Mouse (Mus musculus) midbrain, postnatal 0 days (tissue): ENCODE results near the gene Hcn2. TPM values are rescaled to one million over a fixed set of nuclear protein-coding genes. Genes with fewer than 3 reads are reported as not detected.

ENCODE experiments used
- ATAC-seq: fragments of 200-750 bp; cut with Nextera tagmentation; 2 replicates; pipeline ENCODE4 v1.8.0; 2017; ENCODE audit warnings: moderate number of reproducible peaks, mild to moderate bottlenecking, moderate TSS enrichment, moderate library complexity; ENCODE audit not compliant: low FRiP score
- DNase-seq: peaks from one replicate; pipeline ENCODE4 v3.0.0-alpha.2; 2015; ENCODE audit warnings: low spot score
- H3K27ac ChIP-seq: fragments of 300-500 bp; sonication (generic); 2 replicates; pipeline ENCODE4 v1.5.1; 2014; ENCODE audit warnings: low read depth, mild to moderate bottlenecking, low read length, mixed read lengths
- H3K27me3 ChIP-seq: fragments of 300-500 bp; sonication (generic); 2 replicates; pipeline ENCODE4 v1.6.1; 2014; ENCODE audit warnings: low read length, control low read depth, mixed read lengths; ENCODE audit not compliant: insufficient read depth
- H3K36me3 ChIP-seq: fragments of 300-500 bp; sonication (generic); 2 replicates; pipeline ENCODE4 v1.6.1; 2014; ENCODE audit warnings: low read length, control low read depth, mixed read lengths; ENCODE audit not compliant: insufficient read depth
- H3K4me1 ChIP-seq: fragments of 300-500 bp; sonication (generic); 2 replicates; pipeline ENCODE4 v1.6.1; 2014; ENCODE audit warnings: mild to moderate bottlenecking, control low read depth, antibody characterized with exemption, low read length, mixed read lengths; ENCODE audit not compliant: insufficient read depth
- H3K4me2 ChIP-seq: fragments of 300-500 bp; sonication (generic); 2 replicates; pipeline ENCODE4 v1.6.1; 2014; ENCODE audit warnings: low read depth, mild to moderate bottlenecking, low read length, mixed read lengths; ENCODE audit not compliant: poor library complexity, severe bottlenecking
- H3K4me3 ChIP-seq: fragments of 300-500 bp; sonication (generic); 2 replicates; pipeline ENCODE4 v1.5.1; 2014; ENCODE audit warnings: low read depth, mild to moderate bottlenecking, low read length, moderate library complexity
- H3K9ac ChIP-seq: fragments of 300-500 bp; sonication (generic); replicated peaks from 2 replicates; pipeline ENCODE4 v1.6.1; 2014; ENCODE audit warnings: mild to moderate bottlenecking, low read length, moderate library complexity, mixed read lengths; ENCODE audit not compliant: poor library complexity, severe bottlenecking
- H3K9me3 ChIP-seq: fragments of 300-500 bp; sonication (generic); 2 replicates; pipeline ENCODE4 v1.6.1; 2016; ENCODE audit warnings: low read length, control low read depth
- CTCF ChIP-seq: IDR thresholded peaks from 2 replicates; pipeline ENCODE4 v1.5.1; 2016; ENCODE audit warnings: antibody characterized with exemption, mild to moderate bottlenecking
- WGBS: fragments of 180-500 bp; shearing (Covaris S2); extraction: QIAGEN DNeasy Blood & Tissue Kit; methylation state at CpG from one replicate; pipeline ENCODE4 v1.1.7; 2014; 5-methylcytosine and 5-hydroxymethylcytosine counted together
- polyA plus RNA-seq: library from polyadenylated mRNA; unstranded; fragments of >200 nt; fragmentation: Nextera tagmentation; extraction: Ambion mirVana; gene quantifications from 2 replicates; pipeline ENCODE4 v1.2.1, GENCODE M21; 2015
- total RNA-seq: library from RNA; depleted of rRNA; stranded (reverse); fragments of >200 nt; gene quantifications from 2 replicates; pipeline ENCODE4 v1.2.3, GENCODE M21; 2014

Hcn2 gene
- total and polyA plus RNA-seq, 2 experiments from 2014 or later = 5.0 to 66.1 TPM

- DNase-seq = no peak
- H3K36me3 ChIP-seq = no peaks in the 10 kb centered on the region
These were observed 55.9 kb downstream of the Hcn2 start for GRCm38 (mm10) chr10:79772320-79772719.

GRCm38 (mm10) chr10:79773208-79773607 lies 56.8 kb downstream of the Hcn2 start:
- 82% methylated on average over 2 of the region's 2 CpGs for WGBS

More at GRCm38 (mm10) chr10:79772320-79772719, 55.9 kb downstream of the Hcn2 start:
- no peak overlapping the region for H3K27ac ChIP-seq
- peaks cover 9% of the 10 kb centered on the region; the same call in 1 of the 2 replicates for H3K27me3 ChIP-seq
- no peak overlapping the region for H3K9ac ChIP-seq
- H3K4me2 ChIP-seq = no peak overlapping the region
- WGBS = 91% methylated on average over 3 of the region's 3 CpGs
- H3K4me1 ChIP-seq = no peaks in the 10 kb centered on the region; the same call in 1 of the 2 replicates
- H3K4me3 ChIP-seq = no peak overlapping the region
- no peaks in the 10 kb centered on the region for H3K9me3 ChIP-seq
- no peak; the same call in 1 of the 2 replicates for TF ChIP-seq CTCF
- ATAC-seq = no peak

GRCm38 (mm10) chr10:79774486-79775279 lies 58.2 kb downstream of the Hcn2 start:
- Histone ChIP-seq H3K36me3 (no peaks in the 10 kb centered on the region), H3K4me1 (no peaks in the 10 kb centered on the region), H3K27ac (no peak overlapping the region), H3K4me3 (no peak overlapping the region), H3K4me2 (no peak overlapping the region), H3K9ac (no peak overlapping the region), H3K9me3 (no peaks in the 10 kb centered on the region), H3K27me3 (peaks cover 12% of the 10 kb centered on the region; the same call in 1 of the 2 replicates)
- WGBS = 73% methylated on average over 5 of the region's 5 CpGs
- TF ChIP-seq CTCF = peak; percentile 47
- DNase-seq (no peak), ATAC-seq (no peak)

More at GRCm38 (mm10) chr10:79773208-79773607, 56.8 kb downstream of the Hcn2 start:
- Histone ChIP-seq H3K36me3 (no peaks in the 10 kb centered on the region), H3K9ac (no peak overlapping the region), H3K4me3 (no peak overlapping the region), H3K4me1 (no peaks in the 10 kb centered on the region; the same call in 1 of the 2 replicates), H3K4me2 (no peak overlapping the region), H3K9me3 (no peaks in the 10 kb centered on the region), H3K27me3 (peaks cover 12% of the 10 kb centered on the region; the same call in 1 of the 2 replicates), H3K27ac (no peak overlapping the region)
- ATAC-seq (no peak), DNase-seq (no peak)
- TF ChIP-seq CTCF = no peak

GRCm38 (mm10) chr10:79777103-79777531 lies 60.7 kb downstream of the Hcn2 start, which contains the start of gene Fstl3:
TSS of gene Fstl3 (plus strand) at chr10:79777272.
- WGBS = 2% methylated on average over 39 of the region's 39 CpGs
- no peak for TF ChIP-seq CTCF
- Histone ChIP-seq H3K4me2 (peak within 1 kb of the TSS; percentile 33), H3K4me3 (peak within 1 kb of the TSS; percentile 16), H3K4me1 (no peaks in the 10 kb centered on the region; the same call in 1 of the 2 replicates), H3K27me3 (peaks cover 12% of the 10 kb centered on the region; the same call in 1 of the 2 replicates), H3K36me3 (no peaks in the 10 kb centered on the region), H3K9ac (no peak within 1 kb of the TSS; the same call in 1 of the 2 replicates), H3K27ac (no peak within 1 kb of the TSS), H3K9me3 (no peaks in the 10 kb centered on the region)
- no peak for DNase-seq
- ATAC-seq = no peak

GRCm38 (mm10) chr10:79778006-79778405 lies 61.6 kb downstream of the Hcn2 start:
- no peak for TF ChIP-seq CTCF
- ATAC-seq = no peak
- H3K4me3 ChIP-seq = no peak overlapping the region
- 13% methylated on average over 14 of the region's 15 CpGs for WGBS
- DNase-seq = peak; percentile 65
- H3K27ac ChIP-seq = no peak overlapping the region
- peaks cover 12% of the 10 kb centered on the region; the same call in 1 of the 2 replicates for H3K27me3 ChIP-seq
- no peaks in the 10 kb centered on the region for H3K36me3 ChIP-seq
- H3K9ac ChIP-seq = no peak overlapping the region
- no peak overlapping the region for H3K4me2 ChIP-seq
- no peaks in the 10 kb centered on the region for H3K9me3 ChIP-seq
- no peaks in the 10 kb centered on the region; the same call in 1 of the 2 replicates for H3K4me1 ChIP-seq

- H3K4me3 ChIP-seq = no peak overlapping the region
- no peaks in the 10 kb centered on the region for H3K36me3 ChIP-seq
- ATAC-seq (no peak), DNase-seq (no peak)
- H3K4me1 ChIP-seq = no peaks in the 10 kb centered on the region; the same call in 1 of the 2 replicates
- H3K27me3 ChIP-seq = peaks cover 12% of the 10 kb centered on the region; the same call in 1 of the 2 replicates
- H3K27ac ChIP-seq = no peak overlapping the region
- no peak overlapping the region for H3K9ac ChIP-seq
- no peaks in the 10 kb centered on the region for H3K9me3 ChIP-seq
- H3K4me2 ChIP-seq = no peak overlapping the region
- no peak for TF ChIP-seq CTCF
- 17% methylated on average over 2 of the region's 2 CpGs for WGBS
These were observed 62.8 kb downstream of the Hcn2 start for GRCm38 (mm10) chr10:79779193-79779592.
